Mouse (Mus musculus) small intestine, adult 2 months (tissue): Measurements from ENCODE around the gene Elp4. TPM values are rescaled to one million over a fixed set of nuclear protein-coding genes. Genes with fewer than 3 reads are reported as not detected.

Source experiments
- H3K27ac ChIP-seq: fragments of 200-500 bp; 2 replicates; pipeline ENCODE4 v1.5.1; 2012; ENCODE audit warnings: low read depth, low read length, control low read depth, inconsistent platforms; ENCODE audit not compliant: insufficient read depth
- H3K27me3 ChIP-seq: fragments of 200-500 bp; 2 replicates; pipeline ENCODE4 v1.6.1; 2012; ENCODE audit warnings: mild to moderate bottlenecking, moderate library complexity, low read length, inconsistent platforms; ENCODE audit not compliant: control insufficient read depth, insufficient read depth
- H3K36me3 ChIP-seq: fragments of 200-500 bp; 2 replicates; pipeline ENCODE4 v1.6.1; 2012; ENCODE audit warnings: mild to moderate bottlenecking, low read length, control low read depth, inconsistent platforms; ENCODE audit not compliant: control insufficient read depth, insufficient read depth
- H3K4me1 ChIP-seq: fragments of 200-500 bp; 2 replicates; pipeline ENCODE4 v1.6.1; 2012; ENCODE audit warnings: low read length, inconsistent platforms, mixed read lengths; ENCODE audit not compliant: control insufficient read depth, insufficient read depth, insufficient read length
- H3K4me3 ChIP-seq: fragments of 200-500 bp; 2 replicates; pipeline ENCODE4 v1.5.1; 2012; ENCODE audit warnings: low read depth, mild to moderate bottlenecking, control low read depth, inconsistent platforms, low read length, moderate library complexity
- CTCF ChIP-seq: fragments of 200-500 bp; IDR thresholded peaks from 2 replicates; pipeline ENCODE4 v1.5.1; 2012; ENCODE audit warnings: low read depth, mild to moderate bottlenecking, control low read depth, inconsistent platforms, low read length, moderate library complexity, mixed read lengths; ENCODE audit not compliant: insufficient replicate concordance, insufficient read length; ENCODE audit errors: extremely low read depth
- POLR2A ChIP-seq: fragments of 200-500 bp; IDR thresholded peaks from 2 replicates; pipeline ENCODE4 v1.6.1; 2012; ENCODE audit warnings: low read depth, mild to moderate bottlenecking, control low read depth, inconsistent platforms, low read length, moderate library complexity
- WGBS: fragments of 180-500 bp; shearing (Covaris S2); methylation state at CpG from one replicate; pipeline ENCODE4 v1.1.7; 2018; 5-methylcytosine and 5-hydroxymethylcytosine counted together
- polyA plus RNA-seq: library from polyadenylated mRNA; depleted of rRNA; stranded (reverse); fragments of >200 nt; gene quantifications from 2 replicates; pipeline ENCODE4 v1.2.3, GENCODE M21; 2012

Gene Elp4
- polyA plus RNA-seq, 1 experiment: 1.7 TPM

DNA sequence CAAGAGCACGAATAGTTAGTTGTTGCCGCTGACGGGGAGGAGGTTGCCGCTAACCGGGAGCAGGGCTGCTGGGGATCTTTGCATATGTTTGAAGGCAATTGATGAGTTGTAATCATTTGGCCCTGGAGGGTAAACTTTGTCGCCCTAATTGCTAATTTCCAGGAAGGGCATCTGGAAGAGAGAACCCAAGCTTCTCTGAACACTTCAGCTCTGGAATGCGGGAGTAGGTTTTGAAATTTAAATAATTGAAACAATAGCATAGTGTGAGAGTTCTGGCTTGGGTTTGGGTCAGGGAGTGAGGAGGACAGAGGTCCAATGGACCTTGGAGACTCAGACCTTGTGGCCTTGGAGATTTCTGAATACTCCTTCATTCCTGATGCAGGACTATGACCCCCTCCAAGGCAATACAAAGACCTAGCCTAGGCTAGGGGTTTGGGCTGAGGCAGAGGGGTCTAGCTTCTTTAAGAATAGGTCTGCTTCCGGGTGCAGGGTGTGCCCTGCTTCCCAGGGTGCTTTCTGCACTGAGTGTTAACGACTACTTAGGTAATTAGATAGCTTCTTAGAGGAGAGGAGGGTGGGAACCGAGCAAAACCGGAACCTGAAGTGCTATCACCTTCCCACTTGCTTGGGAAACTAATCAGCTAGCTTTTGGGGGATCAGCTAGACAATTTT, 226.8 kb downstream of the Elp4 start:
- 5% methylated on average over 11 of the region's 11 CpGs for WGBS
- Histone ChIP-seq H3K4me1 (peaks cover 21% of the 10 kb centered on the region), H3K4me3 (no peak overlapping the region), H3K27me3 (peaks cover 92% of the 10 kb centered on the region), H3K36me3 (no peaks in the 10 kb centered on the region), H3K27ac (no peak overlapping the region)
- TF ChIP-seq POLR2A: no peak
- TF ChIP-seq CTCF: no peak

- Histone ChIP-seq H3K27ac (no peak overlapping the region), H3K4me1 (peaks cover 21% of the 10 kb centered on the region), H3K36me3 (no peaks in the 10 kb centered on the region), H3K4me3 (no peak overlapping the region), H3K27me3 (peaks cover 92% of the 10 kb centered on the region)
- 2% methylated on average over 11 of the region's 11 CpGs for WGBS
- TF ChIP-seq CTCF (no peak), POLR2A (no peak)
Observed at GRCm38 (mm10) chr2:105676909-105677433, 227.4 kb downstream of the Elp4 start.

DNA sequence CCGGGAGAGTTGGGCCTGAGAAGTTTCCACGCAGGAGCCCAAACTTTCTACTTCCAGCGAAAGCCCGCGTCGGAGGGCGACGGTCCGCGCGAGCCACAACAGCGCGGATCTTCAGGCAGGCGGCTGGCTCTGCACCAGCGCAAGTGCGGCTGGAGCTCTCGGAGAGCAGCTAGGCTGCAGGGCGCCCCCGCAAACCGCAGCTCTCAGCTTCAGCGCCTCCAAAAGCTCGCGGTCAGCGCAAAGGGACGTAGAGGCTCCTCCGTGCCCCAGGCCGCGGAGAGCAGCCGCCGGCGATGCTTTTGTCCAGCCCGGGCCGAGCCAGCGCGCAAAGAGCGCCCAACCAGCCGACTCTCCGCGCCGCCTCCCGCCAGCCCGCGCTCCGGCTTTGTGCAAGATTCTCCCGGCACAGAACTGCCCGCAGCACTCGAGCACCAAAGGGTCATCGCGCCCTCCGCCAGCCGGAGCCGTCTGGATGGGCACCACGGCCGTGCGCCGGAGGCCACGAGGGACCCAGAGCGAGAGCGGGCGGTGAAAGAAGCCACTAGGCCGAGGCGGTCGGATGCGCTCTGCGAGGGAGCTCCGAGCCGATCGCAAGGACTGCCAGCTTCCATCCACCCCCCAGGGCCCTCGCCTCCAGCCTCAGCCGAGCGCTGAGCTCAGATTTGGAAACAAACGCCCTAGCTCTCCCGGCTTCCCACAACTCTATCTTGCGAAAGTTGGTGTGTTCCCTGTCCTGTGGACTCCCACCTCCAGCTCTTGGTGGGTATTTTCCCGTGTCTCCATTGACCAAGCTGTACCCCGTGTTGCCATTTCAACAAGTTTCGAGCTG, 228.1 kb downstream of the Elp4 start:
- Histone ChIP-seq H3K36me3 (no peaks in the 10 kb centered on the region), H3K4me3 (peak overlapping the region; percentile 34), H3K4me1 (peaks cover 21% of the 10 kb centered on the region), H3K27ac (no peak overlapping the region), H3K27me3 (peaks cover 92% of the 10 kb centered on the region)
- TF ChIP-seq CTCF (no peak), POLR2A (no peak)
- 1% methylated on average over 77 of the region's 77 CpGs for WGBS

DNA sequence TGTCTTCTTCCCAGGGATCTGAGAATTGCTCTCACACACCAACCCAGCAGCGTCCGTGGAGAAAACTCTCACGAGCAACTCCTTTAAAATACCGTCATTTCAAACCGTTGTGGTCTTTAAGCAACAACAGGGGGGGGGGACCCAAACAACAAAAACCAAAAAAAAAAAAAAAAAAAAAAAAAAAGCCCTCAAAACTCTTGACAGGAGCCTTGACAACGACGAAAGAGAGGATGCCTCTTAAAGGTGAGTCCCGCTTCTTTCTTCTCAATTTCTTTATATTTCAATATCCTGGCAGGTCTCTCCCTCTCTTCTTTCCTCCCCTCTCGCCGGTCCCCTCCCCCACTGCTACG, 228.7 kb downstream of the Elp4 start:
- no peak overlapping the region for H3K27ac ChIP-seq
- H3K4me1 ChIP-seq: peaks cover 17% of the 10 kb centered on the region
- 1% methylated on average over 11 of the region's 11 CpGs for WGBS
- no peaks in the 10 kb centered on the region for H3K36me3 ChIP-seq
- TF ChIP-seq CTCF: no peak
- no peak for TF ChIP-seq POLR2A
- peak overlapping the region; percentile 39 for H3K4me3 ChIP-seq
- peaks cover 91% of the 10 kb centered on the region for H3K27me3 ChIP-seq

GRCm38 (mm10) chr2:105674875-105675729, 229.3 kb downstream of the Elp4 start:
- WGBS: 2% methylated on average over 49 of the region's 49 CpGs
- Histone ChIP-seq H3K36me3 (no peaks in the 10 kb centered on the region), H3K27ac (no peak overlapping the region), H3K4me1 (peaks cover 17% of the 10 kb centered on the region), H3K4me3 (peak overlapping the region; percentile 39), H3K27me3 (peaks cover 89% of the 10 kb centered on the region)
- TF ChIP-seq POLR2A: no peak
- TF ChIP-seq CTCF: no peak

- Histone ChIP-seq H3K27me3 (peaks cover 89% of the 10 kb centered on the region), H3K36me3 (no peaks in the 10 kb centered on the region), H3K27ac (no peak overlapping the region), H3K4me3 (peak overlapping the region; percentile 39), H3K4me1 (peaks cover 24% of the 10 kb centered on the region)
- 5% methylated on average over 36 of the region's 36 CpGs for WGBS
- TF ChIP-seq POLR2A (no peak), CTCF (no peak)
Observed at GRCm38 (mm10) chr2:105674061-105674874, 230.1 kb downstream of the Elp4 start.
